Mouse (Mus musculus) lung, postnatal 0 days (tissue): ENCODE results near the gene Krt19. TPM values are rescaled to one million over a fixed set of nuclear protein-coding genes. Genes with fewer than 3 reads are reported as not detected.

Experiments used
- ATAC-seq: fragments of 200-750 bp; cut with Nextera tagmentation; 2 replicates; pipeline ENCODE4 v1.8.0; 2017; ENCODE audit warnings: moderate library complexity
- DNase-seq: peaks from one replicate; pipeline ENCODE4 v3.0.0-alpha.2; 2016; ENCODE audit warnings: low spot score
- H3K27ac ChIP-seq: fragments of 300-500 bp; sonication (generic); 2 replicates; pipeline ENCODE4 v1.5.1; 2014; ENCODE audit warnings: antibody characterized with exemption, mild to moderate bottlenecking, low read length, mixed read lengths
- H3K27me3 ChIP-seq: fragments of 300-500 bp; sonication (generic); replicated peaks from 2 replicates; pipeline ENCODE4 v1.6.1; 2014; ENCODE audit warnings: low read length, mixed read lengths; ENCODE audit not compliant: insufficient read depth
- H3K36me3 ChIP-seq: fragments of 300-500 bp; sonication (generic); 2 replicates; pipeline ENCODE4 v1.6.1; 2014; ENCODE audit warnings: low read length, mixed read lengths; ENCODE audit not compliant: insufficient read depth
- H3K4me1 ChIP-seq: fragments of 300-500 bp; sonication (generic); 2 replicates; pipeline ENCODE4 v1.6.1; 2014; ENCODE audit warnings: antibody characterized with exemption, low read depth, low read length, mixed read lengths; ENCODE audit not compliant: insufficient read depth
- H3K4me2 ChIP-seq: fragments of 300-500 bp; sonication (generic); replicated peaks from 2 replicates; pipeline ENCODE4 v1.6.1; 2014; ENCODE audit warnings: low read depth, mild to moderate bottlenecking, low read length, moderate library complexity, mixed read lengths
- H3K4me3 ChIP-seq: fragments of 300-500 bp; sonication (generic); 2 replicates; pipeline ENCODE4 v1.5.1; 2014; ENCODE audit warnings: low read depth, low read length
- H3K9ac ChIP-seq: fragments of 300-500 bp; sonication (generic); replicated peaks from 2 replicates; pipeline ENCODE4 v1.6.1; 2014; ENCODE audit warnings: low read depth, mild to moderate bottlenecking
- H3K9me3 ChIP-seq: fragments of 300-500 bp; sonication (generic); 2 replicates; pipeline ENCODE4 v1.6.1; 2016; ENCODE audit warnings: low read length, mixed read lengths
- CTCF ChIP-seq: IDR thresholded peaks from 2 replicates; pipeline ENCODE4 v1.5.1; 2016; ENCODE audit warnings: antibody characterized with exemption, mild to moderate bottlenecking
- EP300 ChIP-seq: IDR thresholded peaks from 2 replicates; pipeline ENCODE4 v1.6.1; 2016; ENCODE audit warnings: antibody characterized with exemption, mild to moderate bottlenecking, control low read depth
- WGBS: fragments of 180-500 bp; shearing (Covaris S2); extraction: QIAGEN DNeasy Blood & Tissue Kit; methylation state at CpG from one replicate; pipeline ENCODE4 v1.1.7; 2014; 5-methylcytosine and 5-hydroxymethylcytosine counted together
- polyA plus RNA-seq: library from polyadenylated mRNA; unstranded; fragments of >200 nt; fragmentation: Nextera tagmentation; extraction: Ambion mirVana; gene quantifications from 2 replicates; pipeline ENCODE4 v1.2.1, GENCODE M21; 2015

Gene Krt19
- polyA plus RNA-seq, 1 experiment from 2014 or later = 460 TPM

GRCm38 (mm10) chr11:100139391-100139790 is 9.1 kb downstream of the Krt19 start:
- 52% methylated on average over 2 of the region's 2 CpGs for WGBS
- Histone ChIP-seq H3K27me3 (no peaks in the 10 kb centered on the region), H3K36me3 (no peaks in the 10 kb centered on the region), H3K4me2 (no peak overlapping the region), H3K4me1 (no peaks in the 10 kb centered on the region), H3K27ac (peak overlapping the region; percentile 26; the same call in 1 of the 2 replicates), H3K9ac (no peak overlapping the region), H3K9me3 (no peaks in the 10 kb centered on the region), H3K4me3 (no peak overlapping the region)
- DNase-seq (no peak), ATAC-seq (peak; percentile 20; the same call in 1 of the 2 replicates)
- TF ChIP-seq CTCF (no peak), EP300 (no peak)

- H3K9ac ChIP-seq = no peak overlapping the region
- TF ChIP-seq EP300 (no peak), CTCF (no peak)
- DNase-seq (no peak), ATAC-seq (peak; percentile 68)
- no peaks in the 10 kb centered on the region for H3K9me3 ChIP-seq
- H3K36me3 ChIP-seq = no peaks in the 10 kb centered on the region
- H3K4me1 ChIP-seq = no peaks in the 10 kb centered on the region
- WGBS = 42% methylated on average over 7 of the region's 7 CpGs
- H3K27me3 ChIP-seq = no peaks in the 10 kb centered on the region
- no peak overlapping the region for H3K4me2 ChIP-seq
- H3K4me3 ChIP-seq = no peak overlapping the region
- H3K27ac ChIP-seq = 0 out of 2 replicates have a peak overlapping the region, but pooled peaks have one; percentile 26
Observed at GRCm38 (mm10) chr11:100138809-100139208, 9.7 kb downstream of the Krt19 start.

- ATAC-seq (no peak), DNase-seq (no peak)
- no peak for TF ChIP-seq EP300
- no peak for TF ChIP-seq CTCF
- no peaks in the 10 kb centered on the region for H3K27me3 ChIP-seq
- H3K4me1 ChIP-seq = no peaks in the 10 kb centered on the region
- H3K9me3 ChIP-seq = no peaks in the 10 kb centered on the region
- no peak overlapping the region for H3K27ac ChIP-seq
- no peak overlapping the region for H3K4me2 ChIP-seq
- H3K9ac ChIP-seq = no peak overlapping the region
- WGBS = 29% methylated on average over 5 of the region's 5 CpGs
- no peaks in the 10 kb centered on the region for H3K36me3 ChIP-seq
- H3K4me3 ChIP-seq = no peak overlapping the region
Observed at GRCm38 (mm10) chr11:100137693-100138092, 10.8 kb downstream of the Krt19 start.

- no peaks in the 10 kb centered on the region for H3K9me3 ChIP-seq
- H3K27me3 ChIP-seq = no peaks in the 10 kb centered on the region
- DNase-seq = no peak
- no peak overlapping the region for H3K4me3 ChIP-seq
- H3K36me3 ChIP-seq = no peaks in the 10 kb centered on the region
- WGBS = 29% methylated on average over 5 of the region's 5 CpGs
- no peak overlapping the region for H3K4me2 ChIP-seq
- TF ChIP-seq EP300 = no peak
- no peak for TF ChIP-seq CTCF
- no peaks in the 10 kb centered on the region for H3K4me1 ChIP-seq
- ATAC-seq = no peak
- H3K27ac ChIP-seq = no peak overlapping the region
- H3K9ac ChIP-seq = no peak overlapping the region
Observed at GRCm38 (mm10) chr11:100136559-100136958, 11.9 kb downstream of the Krt19 start.

- TF ChIP-seq EP300 (no peak), CTCF (no peak)
- H3K36me3 ChIP-seq = no peaks in the 10 kb centered on the region
- DNase-seq = no peak
- ATAC-seq = no peak
- H3K4me2 ChIP-seq = no peak within 1 kb of the TSS
- H3K4me3 ChIP-seq = no peak within 1 kb of the TSS
- 49% methylated on average over 7 of the region's 7 CpGs for WGBS
- no peaks in the 10 kb centered on the region for H3K27me3 ChIP-seq
- H3K9me3 ChIP-seq = no peaks in the 10 kb centered on the region
- no peaks in the 10 kb centered on the region for H3K4me1 ChIP-seq
- H3K9ac ChIP-seq = no peak within 1 kb of the TSS
- no peak within 1 kb of the TSS for H3K27ac ChIP-seq
Observed at GRCm38 (mm10) chr11:100135731-100136130, 12.7 kb downstream of the Krt19 start, which contains the start of gene Krt15. Krt15 (minus strand) TSS chr11:100135928.

- no peak for TF ChIP-seq CTCF
- TF ChIP-seq EP300 = no peak
- Histone ChIP-seq H3K9ac (no peak overlapping the region), H3K4me1 (0 out of 2 replicates have a peak, but pooled peaks cover 2% of the 10 kb centered on the region), H3K36me3 (no peaks in the 10 kb centered on the region), H3K4me3 (no peak overlapping the region), H3K4me2 (no peak overlapping the region), H3K27me3 (no peaks in the 10 kb centered on the region), H3K9me3 (no peaks in the 10 kb centered on the region), H3K27ac (no peak overlapping the region)
- DNase-seq (peak; percentile 27), ATAC-seq (no peak)
- 65% methylated on average over 7 of the region's 7 CpGs for WGBS
Observed at GRCm38 (mm10) chr11:100124901-100125300, 23.6 kb downstream of the Krt19 start.

- no peak within 1 kb of the TSS for H3K4me2 ChIP-seq
- H3K4me3 ChIP-seq = no peak within 1 kb of the TSS
- H3K27ac ChIP-seq = no peak within 1 kb of the TSS
- H3K4me1 ChIP-seq = 0 out of 2 replicates have a peak, but pooled peaks cover 5% of the 10 kb centered on the region
- DNase-seq = no peak
- H3K9me3 ChIP-seq = no peaks in the 10 kb centered on the region
- no peak for ATAC-seq
- TF ChIP-seq EP300 = no peak
- H3K36me3 ChIP-seq = no peaks in the 10 kb centered on the region
- 82% methylated on average over 3 of the region's 3 CpGs for WGBS
- no peaks in the 10 kb centered on the region for H3K27me3 ChIP-seq
- H3K9ac ChIP-seq = no peak within 1 kb of the TSS
Observed at GRCm38 (mm10) chr11:100121466-100121865, 27.0 kb downstream of the Krt19 start, which contains the start of gene Krt13. Krt13 (minus strand) TSS chr11:100121566.
